Mouse (Mus musculus): ENCODE measurements around the gene Ctsz.

Ctsz gene

DNA sequence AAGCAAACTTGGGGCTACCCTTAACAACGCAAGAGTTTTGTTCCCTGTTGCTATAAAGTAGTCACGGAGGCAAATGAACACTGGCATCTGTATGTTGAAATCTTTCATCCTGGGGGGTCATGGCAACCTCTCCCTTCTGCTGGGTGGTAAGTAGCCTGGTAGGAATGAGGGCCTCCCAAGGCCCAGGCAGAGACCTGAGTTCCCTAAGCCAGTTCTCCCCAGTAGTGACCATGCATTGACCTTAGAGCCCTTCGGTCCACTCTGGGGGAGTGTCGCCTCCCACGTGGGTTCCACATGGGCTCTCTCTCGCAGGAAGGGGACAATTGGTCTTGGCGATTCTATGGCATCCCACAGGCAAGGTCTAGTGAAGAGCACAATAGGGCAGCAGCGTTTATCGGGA is 1.1 kb upstream of the Ctsz start:
- no peak for DNase-seq (ENCODE audit: low spot score)

DNA sequence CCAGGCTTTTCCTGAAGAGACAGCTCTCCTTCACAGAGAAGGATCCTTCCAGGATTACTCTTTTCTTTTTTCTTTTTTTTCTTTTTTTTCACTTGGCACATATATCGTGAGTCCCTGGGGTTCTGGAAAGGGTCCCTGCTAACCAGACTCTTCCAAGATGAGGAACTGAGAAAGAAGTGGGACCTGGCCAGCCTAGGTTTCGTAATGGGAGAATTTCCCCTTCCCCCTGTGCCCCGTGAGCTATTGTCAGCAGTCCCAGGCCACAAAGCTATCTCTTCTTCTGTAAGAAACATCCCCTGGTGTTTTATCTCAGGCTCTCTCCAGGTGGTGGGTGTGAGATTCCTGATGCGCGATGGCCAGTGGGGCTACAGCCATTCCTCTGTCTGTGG is 605 bp upstream of the Ctsz start:
- no peak for DNase-seq (ENCODE audit: low spot score)

- no peak for DNase-seq (ENCODE audit: low spot score)
These were observed 658 bp downstream of the Ctsz start for GRCm38 (mm10) chr2:174438181-174438580.

DNA sequence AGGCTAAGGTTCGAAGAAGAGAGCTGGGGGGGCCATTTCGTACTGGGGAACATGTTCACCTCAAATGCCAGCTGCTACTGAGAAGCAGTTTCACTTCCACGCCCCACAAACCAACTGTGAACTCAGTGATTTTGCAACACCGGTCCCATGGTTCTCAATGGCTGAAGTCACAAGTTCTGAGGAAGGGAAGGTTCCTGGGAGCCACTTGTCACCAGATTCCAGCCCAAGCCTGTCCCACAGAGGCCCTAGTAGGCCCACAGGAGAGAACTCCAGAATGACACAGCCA is 1.2 kb downstream of the Ctsz start:
- DNase-seq (ENCODE audit: low spot score), result peak; percentile 64

DNA sequence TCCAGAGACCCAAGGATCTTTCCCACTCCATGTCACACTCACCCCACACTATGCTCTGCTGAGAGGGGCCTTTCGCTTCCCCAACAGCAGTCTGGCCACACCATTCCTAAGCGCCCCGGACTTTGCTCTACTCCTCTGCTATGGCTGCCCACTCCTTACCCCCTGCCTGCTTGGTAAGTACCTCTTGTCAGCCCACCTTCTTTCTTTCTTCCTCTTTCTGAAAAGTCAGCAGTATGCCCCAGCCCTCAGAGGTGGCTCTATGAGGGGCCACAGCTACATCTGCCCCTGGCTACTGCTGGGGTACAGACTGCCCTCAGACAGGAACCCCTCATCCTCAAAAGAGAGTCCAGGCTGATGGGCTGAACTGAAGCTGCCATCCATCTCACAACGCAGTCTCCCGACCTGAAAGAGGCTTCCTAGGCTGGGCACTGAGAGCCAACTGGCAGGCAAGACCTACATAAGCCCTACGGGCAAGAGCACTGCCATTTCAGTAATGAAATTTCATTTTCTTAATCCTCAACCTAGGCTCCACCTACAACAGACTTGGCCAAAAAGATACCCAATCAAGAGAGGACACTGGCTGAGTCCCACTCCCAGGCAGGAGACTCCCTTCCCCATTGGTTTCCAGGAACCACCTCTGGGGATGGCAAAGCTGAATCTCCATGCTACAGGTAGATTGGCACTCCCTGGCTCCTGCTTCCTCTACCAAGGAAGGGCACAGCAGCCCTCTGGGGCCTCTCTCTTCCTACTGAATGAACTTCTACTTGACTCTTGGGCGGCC is 1.7 kb downstream of the Ctsz start:
- no peak for DNase-seq (ENCODE audit: low spot score)

GRCm38 (mm10) chr2:174436076-174436701 is 2.6 kb downstream of the Ctsz start:
- DNase-seq (ENCODE audit: low spot score), result no peak

DNA sequence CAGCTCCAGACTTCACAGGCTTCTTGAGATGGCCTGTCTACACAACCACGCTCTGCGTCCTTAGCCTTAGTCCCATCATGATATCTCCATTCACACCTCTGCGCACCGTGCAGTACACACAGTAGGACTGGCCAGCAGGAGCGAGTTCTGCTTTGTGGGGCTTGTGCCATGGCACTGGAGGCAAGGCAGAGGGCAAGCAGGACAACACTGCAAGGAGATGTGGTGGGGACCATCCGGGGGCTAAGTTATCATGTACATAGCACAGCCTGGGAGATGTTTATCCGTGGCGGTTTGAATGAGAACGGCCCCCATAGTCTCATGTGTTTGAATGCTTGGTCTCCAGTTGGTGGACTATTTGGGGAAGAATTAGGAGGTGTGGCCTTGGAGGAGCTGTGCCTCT is 3.9 kb downstream of the Ctsz start:
- DNase-seq (ENCODE audit: low spot score), result no peak

- no peak for DNase-seq (ENCODE audit: low spot score)
These were observed 9.7 kb downstream of the Ctsz start for GRCm38 (mm10) chr2:174428996-174429591.

- DNase-seq (ENCODE audit: low spot score), result no peak
These were observed 10.6 kb downstream of the Ctsz start for GRCm38 (mm10) chr2:174428076-174428835.

- DNase-seq (ENCODE audit: low spot score), result no peak
These were observed 12.0 kb downstream of the Ctsz start for GRCm38 (mm10) chr2:174426856-174427255.

DNA sequence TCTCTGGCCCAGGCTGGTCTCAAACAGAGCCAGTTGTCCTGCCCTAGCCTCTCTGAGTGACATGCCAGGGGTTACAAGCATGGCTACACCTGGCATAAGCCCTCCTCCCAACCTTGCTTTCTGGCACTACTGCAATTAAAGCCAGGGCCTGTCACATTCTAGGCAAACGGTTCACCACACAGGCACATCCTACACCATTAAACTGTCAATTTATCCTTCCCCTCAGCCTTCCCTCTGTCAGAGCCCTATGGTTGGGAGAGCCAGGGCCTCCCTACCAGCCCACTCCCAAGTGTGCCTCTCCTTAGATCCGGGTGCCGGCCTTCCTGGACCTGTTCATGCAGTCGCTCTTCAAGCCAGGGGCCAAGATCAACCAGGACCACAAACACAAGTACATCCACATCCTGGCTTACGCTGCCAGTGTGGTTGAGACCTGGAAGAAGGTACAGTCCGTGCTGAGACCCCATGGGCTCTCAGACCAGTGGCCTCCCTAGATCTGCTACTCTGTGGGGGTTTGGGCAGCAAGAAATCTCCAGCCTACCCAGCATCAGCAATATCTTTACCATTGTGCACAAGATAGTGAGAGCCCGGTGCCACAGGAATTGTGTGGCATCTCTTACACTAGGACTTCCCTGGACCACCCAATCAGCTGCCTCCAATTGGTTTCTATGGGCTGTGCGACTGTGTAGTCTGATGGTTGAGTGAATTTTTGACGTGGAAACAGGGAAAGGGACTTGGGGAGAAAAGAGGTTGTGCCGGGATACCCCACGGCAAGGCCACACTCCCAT is 14.3 kb downstream of the Ctsz start:
- no peak for DNase-seq (ENCODE audit: low spot score)

- no peak for DNase-seq (ENCODE audit: low spot score)
These were observed 17.7 kb downstream of the Ctsz start for GRCm38 (mm10) chr2:174421107-174421506.

DNA sequence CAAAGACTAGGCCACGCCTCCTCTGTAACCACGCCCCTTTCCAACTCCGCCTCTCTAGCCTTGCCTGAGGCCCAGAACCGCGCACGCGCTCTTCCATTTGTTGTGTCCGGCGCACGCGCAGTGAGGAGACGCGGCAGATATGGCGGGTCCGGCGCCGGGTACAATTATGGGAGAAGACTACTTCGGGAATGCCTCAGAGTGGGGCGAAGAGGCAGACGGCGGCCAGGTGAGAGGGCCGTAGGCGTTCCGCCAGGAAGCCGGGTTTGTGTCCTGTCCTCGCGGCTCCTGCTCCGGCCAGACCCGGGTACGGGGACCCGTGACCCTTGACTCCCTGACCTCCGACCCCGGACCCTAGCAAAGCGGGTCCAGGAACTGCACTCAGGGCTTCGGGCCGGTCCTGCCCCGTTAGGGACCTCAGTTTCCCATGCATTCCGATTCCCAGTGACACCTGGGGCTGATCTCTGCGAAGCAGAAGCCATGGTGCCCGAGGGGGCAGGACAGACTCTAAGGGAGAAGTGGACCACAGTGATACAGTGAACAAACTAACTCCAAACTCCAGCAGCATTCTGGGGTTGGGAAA is 23.0 kb downstream of the Ctsz start, which contains the start of gene Nelfcd:
Gene Nelfcd, plus strand, starts transcription at position 74 of the 580 bp plus-strand sequence.
- DNase-seq (ENCODE audit: low spot score), result peak; percentile 98

- no peak for DNase-seq (ENCODE audit: low spot score)
These were observed 23.7 kb downstream of the Ctsz start for GRCm38 (mm10) chr2:174415001-174415730.

GRCm38 (mm10) chr2:174413127-174413526 is 25.7 kb downstream of the Ctsz start:
- DNase-seq (ENCODE audit: low spot score), result no peak

DNA sequence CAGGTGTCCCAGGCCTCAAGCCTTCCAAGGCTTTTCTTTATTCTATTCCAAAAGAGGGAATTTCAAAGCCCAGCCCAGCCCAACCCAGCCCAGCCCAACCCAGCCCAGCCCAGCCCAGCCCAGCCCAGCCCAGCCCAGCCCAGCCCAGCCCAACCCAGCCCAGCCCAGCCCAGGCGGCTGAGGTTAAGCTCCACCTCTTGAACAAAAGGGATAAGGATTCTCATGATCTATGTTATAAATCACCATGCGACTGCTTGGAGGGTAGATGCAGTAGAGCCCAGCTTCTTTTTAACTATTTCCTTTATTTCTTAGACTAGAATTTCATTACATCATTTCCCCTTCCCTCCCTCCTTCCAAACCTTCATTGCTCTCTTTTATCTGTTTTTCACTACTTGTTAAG is 28.6 kb downstream of the Ctsz start:
- no peak for DNase-seq (ENCODE audit: low spot score)

DNA sequence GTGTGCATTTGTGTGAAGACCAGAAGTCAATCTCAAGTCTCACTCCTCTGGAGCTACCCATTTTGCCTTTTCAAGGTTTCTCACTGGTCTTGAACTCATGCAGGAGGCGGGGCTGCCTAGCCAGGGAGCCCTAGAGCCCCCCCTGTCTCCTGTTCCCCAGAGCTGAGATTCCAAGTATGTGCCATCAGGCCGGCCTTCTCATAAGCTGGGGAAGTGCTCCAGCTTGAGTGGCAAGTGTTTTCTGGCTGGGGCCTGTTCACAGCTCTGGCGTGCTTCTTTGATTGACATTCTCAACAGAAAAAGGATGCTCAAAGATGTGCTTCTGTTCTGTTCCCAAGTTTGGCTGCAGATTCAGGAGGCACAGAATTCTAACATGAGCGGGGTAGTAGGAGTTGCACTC is 38.4 kb downstream of the Ctsz start:
- DNase-seq (ENCODE audit: low spot score), result no peak

GRCm38 (mm10) chr2:174397881-174398280 is 41.0 kb downstream of the Ctsz start:
- DNase-seq (ENCODE audit: low spot score), result no peak

GRCm38 (mm10) chr2:174397065-174397464 is 41.8 kb downstream of the Ctsz start:
- DNase-seq (ENCODE audit: low spot score), result no peak

GRCm38 (mm10) chr2:174396643-174397042 is 42.2 kb downstream of the Ctsz start:
- DNase-seq (ENCODE audit: low spot score), result no peak

DNA sequence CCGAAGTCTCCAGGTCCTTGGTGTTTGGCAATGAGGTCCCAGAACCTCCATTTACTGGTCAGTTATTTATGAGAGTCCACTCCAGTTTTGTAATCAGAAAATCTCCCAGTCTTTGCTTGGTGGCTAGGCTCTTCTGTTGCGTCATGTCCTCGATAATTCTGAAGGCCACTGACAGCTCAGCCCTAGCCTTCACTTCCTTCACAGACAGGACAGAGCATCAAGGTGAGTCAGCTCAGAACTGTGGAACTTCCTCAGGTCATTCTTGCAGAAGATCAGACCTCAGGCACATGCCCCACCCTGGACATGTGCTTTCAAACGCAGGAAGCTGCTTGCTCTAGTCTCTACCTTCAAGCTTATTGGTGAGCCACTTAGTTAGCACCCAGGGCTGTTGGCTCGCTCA is 45.5 kb downstream of the Ctsz start:
- no peak for DNase-seq (ENCODE audit: low spot score)
